Mouse (Mus musculus) liver, postnatal 0 days (tissue): Measurements from ENCODE around the gene B3galt1.

Experiments
- CTCF ChIP-seq: sonication (generic); IDR thresholded peaks from 2 replicates; pipeline ENCODE4 v1.5.1; 2016; ENCODE audit warnings: antibody characterized with exemption, low read depth
- EP300 ChIP-seq: IDR thresholded peaks from 2 replicates; pipeline ENCODE4 v1.6.1; 2016; ENCODE audit warnings: antibody characterized with exemption, low read depth, mild to moderate bottlenecking

- TF ChIP-seq CTCF (no peak), EP300 (no peak)
Measured at GRCm38 (mm10) chr2:68141094-68141493, 575.4 kb downstream of the B3galt1 start.
